Mouse (Mus musculus): ENCODE measurements at regions not wholly inside any gene's neighbourhood (a gene's known extent, or its start where the extent isn't known, plus 50 kb on each side); places are given as distances from the start of the nearest gene placed in this dataset.

DNA sequence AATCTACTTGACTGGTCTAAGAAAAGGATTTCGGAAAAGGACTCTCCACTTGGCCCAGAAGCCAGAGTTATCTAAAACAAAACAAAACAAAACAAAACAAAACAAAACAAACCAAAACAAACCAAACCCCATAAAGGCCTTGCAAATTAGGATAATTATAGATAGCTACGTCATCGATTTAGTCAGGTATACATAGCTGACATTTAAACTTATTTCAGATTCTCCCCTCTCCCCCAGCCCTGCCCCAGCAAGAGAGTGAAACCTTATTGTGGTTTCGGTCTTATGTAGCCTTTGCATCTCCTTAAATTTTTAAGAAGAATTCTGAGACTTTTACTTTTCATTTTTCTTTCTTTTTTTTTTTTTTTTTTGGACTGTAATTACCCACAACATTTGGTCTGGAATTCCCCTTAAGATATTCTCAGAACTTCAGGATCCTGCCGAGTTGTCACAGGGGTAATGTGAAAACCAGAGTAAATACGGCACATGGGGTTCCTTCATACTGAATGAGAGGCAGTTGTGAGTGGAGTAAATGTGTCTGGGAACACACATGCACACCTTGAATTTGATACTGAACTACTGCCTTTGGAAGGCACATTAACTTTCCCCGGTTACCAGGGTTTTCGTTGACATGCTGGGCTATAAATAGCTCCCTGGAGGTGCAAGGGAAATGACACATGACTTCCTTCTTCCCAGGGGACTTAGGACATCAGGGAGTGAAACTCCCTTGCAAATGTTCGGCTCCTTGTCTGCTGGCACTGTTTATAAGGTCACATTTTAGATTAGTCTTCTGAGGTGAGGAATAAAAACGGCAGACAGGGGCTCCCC is 94.8 kb upstream of the Rap1b start:
- peak; percentile 56 for DNase-seq

GRCm38 (mm10) chr10:117941266-117941651 is 95.4 kb upstream of the Rap1b start:
- DNase-seq, result no peak

- DNase-seq, result no peak
Observed at GRCm38 (mm10) chr10:117943702-117944307, 98.0 kb upstream of the Rap1b start.

DNA sequence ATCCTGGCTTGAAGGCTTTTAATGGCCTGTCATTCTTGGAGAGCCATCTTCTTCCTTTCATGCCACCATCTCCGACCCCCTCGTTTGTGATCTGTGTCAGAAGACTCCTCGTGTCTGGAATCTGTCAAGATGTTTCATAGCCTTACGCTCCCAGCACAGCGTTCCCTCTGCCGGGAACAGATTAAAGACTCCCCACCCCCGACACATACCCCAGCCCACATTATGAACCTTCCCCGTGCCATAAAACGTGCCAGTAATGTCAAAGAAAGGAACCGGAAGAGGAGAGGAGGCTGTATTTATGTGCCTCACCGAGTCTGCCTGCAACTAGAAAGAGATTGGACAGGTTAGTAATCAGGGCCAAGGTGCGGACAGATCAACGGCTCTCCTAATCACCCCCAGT is 101.4 kb upstream of the Rap1b start:
- DNase-seq, result no peak

DNA sequence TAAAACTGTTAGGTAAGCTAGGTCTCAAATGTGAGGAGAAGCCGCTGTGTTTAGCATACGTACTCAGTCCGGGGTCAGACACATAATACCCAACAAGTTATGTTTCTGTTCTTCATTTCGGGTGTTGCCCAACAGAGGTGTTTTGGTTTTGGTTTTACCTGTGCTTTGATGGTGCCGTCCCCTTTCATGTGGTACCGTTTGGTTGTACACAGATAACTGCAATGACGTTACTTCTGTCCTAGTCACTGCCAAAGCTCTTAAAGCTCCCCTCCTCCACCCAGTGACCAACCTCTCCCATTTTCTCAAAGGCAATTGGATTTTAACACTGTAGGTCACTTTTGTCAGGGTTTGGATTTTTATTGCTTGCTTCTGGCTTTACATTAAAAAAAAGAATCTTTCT is 102.1 kb upstream of the Rap1b start:
- DNase-seq, result no peak

GRCm38 (mm10) chr10:117952116-117953025 is 106.5 kb upstream of the Rap1b start:
- DNase-seq, result peak; percentile 43

DNA sequence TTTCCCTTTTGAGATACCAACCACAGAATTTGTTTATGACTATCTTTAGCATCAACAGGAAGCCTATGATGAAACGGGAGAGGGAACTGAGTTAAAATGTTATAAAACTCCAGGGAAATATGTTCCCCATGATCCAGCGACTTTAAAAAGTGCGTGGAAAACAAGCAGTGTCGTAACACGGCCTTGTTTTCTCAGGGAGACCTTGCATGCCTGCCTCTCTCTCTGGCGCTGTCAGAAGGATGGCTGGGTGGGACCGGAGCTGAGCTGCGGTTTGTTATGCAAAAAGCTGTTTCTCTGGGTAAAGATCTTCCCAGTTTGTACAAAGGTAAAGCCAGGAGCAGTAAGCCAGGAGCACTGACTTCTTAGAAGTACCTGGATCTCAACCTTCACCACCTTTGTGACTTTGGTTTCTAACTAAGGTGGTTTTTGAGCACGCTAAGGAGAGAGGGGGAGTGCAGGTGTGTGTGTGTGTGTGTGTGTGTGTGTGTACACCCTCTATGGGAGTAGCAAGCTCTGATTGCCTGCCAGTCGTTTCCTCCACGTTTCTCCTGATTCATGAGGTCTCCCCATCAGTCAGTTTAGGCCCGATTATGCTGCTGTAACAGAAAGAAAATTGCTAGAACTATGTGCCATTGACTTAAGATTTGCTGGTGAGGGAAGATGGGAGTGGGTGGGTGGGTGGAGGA is 107.3 kb upstream of the Rap1b start:
- DNase-seq, result peak; percentile 78

DNA sequence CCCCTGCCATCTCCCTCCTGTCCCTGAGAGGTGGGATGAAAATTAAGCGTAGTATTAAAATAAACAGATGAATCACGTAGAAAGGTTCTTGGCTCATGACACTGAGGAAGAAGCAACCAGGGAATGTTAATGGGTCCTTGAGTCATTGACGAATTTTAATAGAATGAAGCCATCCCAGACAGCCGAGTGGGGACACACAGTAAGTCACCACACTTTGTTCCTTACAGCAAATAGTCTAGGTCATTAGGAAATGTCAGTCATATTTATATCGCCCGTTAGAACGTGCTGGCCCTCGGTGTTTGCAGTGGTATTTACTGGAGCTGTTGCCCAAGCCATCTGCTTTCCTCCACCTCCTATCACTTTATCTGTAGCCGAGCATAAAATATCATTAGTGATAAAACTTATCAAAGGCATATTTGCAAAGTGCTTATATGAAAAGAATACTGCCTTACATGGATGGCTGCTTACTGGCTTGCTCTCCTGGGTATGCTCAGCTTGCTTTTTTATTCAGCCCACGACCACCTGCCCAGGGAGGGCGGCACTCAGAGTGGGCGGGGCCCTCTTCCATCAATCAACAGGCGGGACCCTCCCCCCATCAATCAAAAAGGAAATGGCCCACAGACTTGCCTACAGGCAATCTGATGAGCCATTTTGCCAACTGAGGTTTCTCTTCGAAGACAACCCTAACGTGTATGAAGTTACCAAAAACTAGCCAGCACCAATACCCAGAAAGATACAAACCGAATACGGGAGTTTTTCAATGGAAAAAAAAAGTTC is 110.5 kb upstream of the Rap1b start:
- DNase-seq, result no peak

DNA sequence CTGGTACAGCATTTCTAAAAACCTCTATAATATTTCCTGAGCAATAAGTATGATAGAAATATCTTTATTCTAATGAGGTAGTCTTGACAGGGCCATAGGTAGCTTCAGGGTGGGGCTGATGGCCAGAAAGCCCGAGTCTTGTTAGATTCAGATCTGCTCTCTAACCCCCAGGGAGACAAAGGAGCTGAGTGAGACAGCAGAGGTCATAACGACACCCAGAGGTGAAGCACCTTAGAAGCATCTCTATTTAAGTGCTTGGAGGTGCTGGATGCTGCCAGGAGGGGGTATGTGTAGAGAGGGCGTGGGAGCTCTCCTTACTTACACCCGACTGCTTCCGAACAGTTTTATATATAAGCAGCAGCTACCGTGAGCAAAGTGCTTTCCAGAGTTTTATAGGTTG is 128.9 kb upstream of the Rap1b start:
- DNase-seq, result no peak

GRCm38 (mm10) chr10:117975467-117975866 is 129.6 kb upstream of the Rap1b start:
- no peak for DNase-seq

- no peak for DNase-seq
Observed at GRCm38 (mm10) chr10:117979091-117979490, 133.3 kb upstream of the Rap1b start.

DNA sequence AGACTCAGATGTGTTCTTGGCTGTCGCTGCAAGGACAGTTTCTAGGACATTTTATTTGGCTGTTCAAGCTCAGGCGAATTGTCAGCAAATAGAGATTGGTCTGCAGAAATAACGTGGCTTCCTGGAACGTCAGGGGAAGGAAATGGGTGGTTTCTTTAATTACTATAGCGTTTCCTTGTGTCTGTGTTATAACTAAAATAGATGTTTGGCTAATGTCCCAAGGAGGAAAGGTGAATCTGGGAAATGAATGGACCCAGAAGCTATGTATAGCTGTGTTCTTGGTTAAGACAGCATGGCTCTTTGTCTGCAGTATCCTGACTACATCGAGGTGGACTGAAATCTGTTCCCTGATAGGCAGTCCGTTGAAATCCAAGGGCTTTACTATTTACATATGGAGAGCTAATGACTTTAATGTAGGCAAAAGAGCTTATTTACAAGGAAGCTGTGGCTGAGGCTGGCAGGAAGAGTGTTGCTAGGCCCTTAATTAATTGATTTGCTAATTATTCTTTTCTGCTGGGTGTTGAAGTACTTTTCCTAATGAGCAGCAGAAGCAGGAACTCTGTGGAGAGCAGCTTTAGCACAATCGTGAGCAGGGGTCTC is 136.9 kb upstream of the Rap1b start:
- peak; percentile 48 for DNase-seq

DNA sequence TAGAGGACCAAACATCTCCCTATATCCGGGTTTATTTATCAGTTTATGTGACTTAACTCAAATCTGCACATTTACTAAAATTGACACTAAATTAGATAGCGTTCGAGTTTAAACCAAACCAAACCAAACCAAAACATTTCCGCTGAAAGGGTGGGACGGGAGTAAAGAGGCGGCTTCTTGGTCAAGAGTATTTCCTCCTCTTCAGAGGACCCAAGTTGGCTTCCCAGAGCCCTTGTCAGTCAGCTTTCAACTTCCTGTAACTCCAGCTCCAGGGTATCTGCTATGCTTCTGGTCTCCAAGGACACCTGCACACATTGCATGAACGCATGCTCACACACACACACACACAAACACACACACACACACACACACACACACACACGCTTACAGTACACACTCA is 137.4 kb upstream of the Rap1b start:
- no peak for DNase-seq

DNA sequence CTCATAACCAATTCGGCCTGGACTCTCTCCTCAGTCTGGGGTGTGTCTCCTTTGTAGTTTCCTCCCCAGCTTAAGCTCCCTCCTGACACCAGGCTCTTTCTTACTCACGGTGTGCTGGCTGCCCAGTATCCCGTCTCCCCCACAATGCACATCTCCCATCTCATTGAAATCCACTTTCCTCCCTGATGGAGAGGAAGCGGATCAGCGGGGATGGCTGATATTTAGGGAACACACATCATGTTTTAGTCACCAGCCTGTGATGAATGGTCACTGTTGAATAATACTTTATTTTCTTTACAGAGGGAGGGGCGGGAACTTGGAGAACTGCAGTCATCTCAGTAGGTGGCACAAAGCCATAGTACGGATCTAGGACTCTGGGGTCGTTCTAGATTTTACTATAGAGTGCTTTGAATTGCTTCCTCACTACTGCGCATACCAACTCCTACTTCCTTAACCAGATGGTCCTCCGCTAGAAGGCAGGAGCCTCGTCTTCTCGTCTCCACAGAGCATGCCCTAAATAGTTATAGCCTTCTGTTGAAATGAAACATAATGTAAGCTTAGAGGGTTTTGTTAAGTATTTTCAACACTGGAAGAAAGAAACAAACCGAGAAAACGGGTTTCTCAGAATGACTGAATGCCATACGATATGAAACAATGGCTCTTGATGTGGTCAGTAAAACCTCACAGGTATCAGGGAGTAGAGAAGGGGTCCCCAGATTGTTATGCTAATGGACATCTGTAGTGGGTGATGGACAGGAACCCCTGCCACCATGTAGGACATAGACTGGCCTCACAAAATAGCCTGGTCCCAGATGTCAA is 139.2 kb upstream of the Rap1b start:
- no peak for DNase-seq

DNA sequence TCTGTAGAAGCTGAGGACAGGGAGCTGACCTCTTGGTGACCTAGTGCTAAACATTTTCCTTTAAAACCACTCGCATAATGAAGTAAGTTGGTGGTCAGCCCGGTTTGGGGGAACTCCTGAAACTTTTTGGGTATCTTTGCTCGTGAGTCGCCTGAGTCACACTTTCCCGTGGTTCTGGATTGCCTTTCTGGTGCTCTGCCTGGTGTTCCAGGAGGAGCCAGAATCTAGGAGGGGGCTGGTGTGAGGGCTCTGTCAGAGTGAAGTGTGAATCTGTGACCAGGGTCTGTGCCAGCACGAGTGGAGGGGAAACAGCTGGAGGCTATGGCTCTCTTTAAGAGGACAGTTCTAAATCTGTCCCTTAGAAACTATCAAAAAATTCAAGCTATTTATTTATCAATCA is 141.8 kb upstream of the Rap1b start:
- DNase-seq, result peak; percentile 21

GRCm38 (mm10) chr10:117988076-117988475 is 142.2 kb upstream of the Rap1b start:
- no peak for DNase-seq

DNA sequence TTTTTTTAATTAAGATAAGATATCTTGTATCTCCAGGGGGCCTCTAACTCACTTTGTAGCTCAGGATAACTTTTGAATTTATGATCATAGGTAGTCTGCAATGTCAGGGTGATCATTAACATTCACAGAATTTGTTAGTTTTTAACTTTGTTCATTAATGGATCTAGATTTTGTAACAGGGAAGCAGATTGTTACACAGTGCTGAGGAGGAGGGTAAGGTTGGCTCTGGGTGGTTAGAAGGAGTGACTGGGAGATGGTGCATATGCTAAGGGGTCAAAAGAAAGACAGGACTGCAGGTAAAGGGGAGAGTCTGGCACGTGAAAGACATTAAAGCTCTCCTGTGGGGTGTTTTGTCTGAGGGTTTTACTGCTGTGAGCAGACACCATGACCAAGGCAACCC is 145.3 kb upstream of the Rap1b start:
- DNase-seq, result no peak

GRCm38 (mm10) chr10:117992317-117992716 is 146.5 kb upstream of the Rap1b start:
- no peak for DNase-seq

- peak; percentile 38 for DNase-seq
Observed at GRCm38 (mm10) chr10:117993809-117994208, 147.8 kb upstream of the Mdm1 start.

GRCm38 (mm10) chr10:117994768-117995167 is 146.8 kb upstream of the Mdm1 start:
- no peak for DNase-seq

All from adrenal gland, postnatal 14 days (tissue).